Mouse (Mus musculus): ENCODE measurements around the gene Cyp1a1. TPM values are rescaled to one million over a fixed set of nuclear protein-coding genes. Genes with fewer than 3 reads are reported as not detected.
A peak's percentile ranks its signal among the peaks of the same experiment; 100 is the strongest.

Cyp1a1 gene
- polyA plus RNA-seq, 1 experiment: 0.15 TPM

- 38% methylated on average over 4 of the region's 4 CpGs for WGBS
- Histone ChIP-seq H3K36me3 (ENCODE audit: control insufficient read depth, insufficient read depth, low read length) (no peaks in the 10 kb centered on the region), H3K27ac (ENCODE audit: insufficient read depth, low read length) (peak overlapping the region; percentile 89), H3K27me3 (ENCODE audit: control insufficient read depth, insufficient read depth, low read length) (no peaks in the 10 kb centered on the region), H3K4me3 (ENCODE audit: extremely low read depth, insufficient read depth, insufficient read length) (no peak overlapping the region), H3K4me1 (ENCODE audit: control insufficient read depth, insufficient read depth, insufficient read length) (peaks cover 47% of the 10 kb centered on the region)
- TF ChIP-seq CTCF (IDR thresholded peaks at IDR 0.05; ENCODE audit: extremely low read depth, insufficient read depth, insufficient read length, insufficient replicate concordance): no peak
- TF ChIP-seq POLR2A (IDR thresholded peaks at IDR 0.05; ENCODE audit: low read depth, low read length): no peak
- DNase-seq (ENCODE audit: low read depth in 1 of 2, low spot score in 2 of 2): no peak
These were observed 40.2 kb upstream of the Cyp1a1 start for GRCm38 (mm10) chr9:57647286-57648108.

DNA sequence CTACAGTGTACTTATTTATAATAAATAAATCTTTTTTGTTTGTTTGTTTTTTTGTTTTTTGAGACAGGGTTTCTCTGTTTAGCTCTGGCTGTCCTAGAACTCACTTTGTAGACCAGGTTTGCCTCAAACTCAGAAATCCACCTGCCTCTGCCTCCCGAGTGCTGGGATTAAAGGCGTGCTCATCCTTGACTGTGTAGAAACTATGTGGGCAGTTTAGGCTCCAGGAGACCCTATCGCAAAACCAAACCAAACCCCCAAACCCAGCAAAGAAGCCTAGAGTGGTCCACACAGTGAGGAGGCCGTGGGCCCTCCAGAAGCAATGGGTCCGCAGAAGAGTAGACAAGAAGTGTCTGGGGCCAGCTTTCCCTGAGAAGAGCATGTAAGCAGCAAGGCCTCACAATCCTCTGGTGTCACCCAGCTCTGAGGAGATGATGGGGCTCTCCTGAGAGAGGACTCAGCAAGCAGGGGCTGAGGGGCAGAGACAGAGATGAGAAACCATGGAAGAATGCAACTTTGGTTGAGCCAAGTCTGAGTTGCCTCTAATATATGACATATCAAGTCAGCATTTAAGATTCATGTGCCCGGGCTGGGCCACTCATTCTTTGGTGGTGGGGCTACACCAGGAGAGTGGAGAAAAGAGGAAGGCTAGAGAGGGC, 37.5 kb upstream of the Cyp1a1 start:
- Histone ChIP-seq H3K36me3 (ENCODE audit: control insufficient read depth, insufficient read depth, low read length) (no peaks in the 10 kb centered on the region), H3K4me3 (ENCODE audit: extremely low read depth, insufficient read depth, insufficient read length) (peak overlapping the region; percentile 28; the same call in 1 of the 2 replicates), H3K27ac (ENCODE audit: insufficient read depth, low read length) (peak overlapping the region; percentile 97), H3K4me1 (ENCODE audit: control insufficient read depth, insufficient read depth, insufficient read length) (peaks cover 49% of the 10 kb centered on the region), H3K27me3 (ENCODE audit: control insufficient read depth, insufficient read depth, low read length) (no peaks in the 10 kb centered on the region)
- DNase-seq (ENCODE audit: low read depth in 1 of 2, low spot score in 2 of 2): no peak
- TF ChIP-seq CTCF (IDR thresholded peaks at IDR 0.05; ENCODE audit: extremely low read depth, insufficient read depth, insufficient read length, insufficient replicate concordance) (no peak), POLR2A (IDR thresholded peaks at IDR 0.05; ENCODE audit: low read depth, low read length) (no peak)
- WGBS: 72% methylated on average over 6 of the region's 6 CpGs

DNA sequence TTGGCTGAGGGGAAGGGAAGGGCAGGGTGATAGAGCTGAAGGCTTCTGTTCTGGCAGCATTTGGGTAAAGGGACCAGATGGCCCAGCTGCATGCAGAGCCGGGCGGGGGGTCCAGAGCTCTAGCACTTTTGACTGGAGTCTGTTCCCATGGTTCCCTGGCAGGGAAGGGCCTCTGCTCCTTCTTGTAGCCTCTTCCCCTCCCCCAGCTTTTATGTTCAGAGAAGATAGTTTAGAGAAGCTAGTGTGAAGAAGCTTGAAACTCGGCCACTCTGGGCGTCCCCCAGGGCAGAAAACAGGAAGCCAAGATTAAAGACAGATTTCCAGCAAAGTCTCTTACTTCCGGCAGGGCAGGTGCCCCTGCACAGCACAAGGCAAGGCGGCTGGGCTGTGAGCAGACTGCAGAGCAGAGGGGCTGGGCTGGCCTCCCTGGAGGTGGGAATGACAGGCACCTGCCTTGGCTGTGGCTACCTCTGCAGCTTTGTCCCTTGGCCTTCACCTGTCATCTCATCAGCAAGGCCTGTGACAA, 36.9 kb upstream of the Cyp1a1 start:
- H3K4me3 ChIP-seq (ENCODE audit: extremely low read depth, insufficient read depth, insufficient read length): peak overlapping the region; percentile 53
- 3% methylated on average over 6 of the region's 6 CpGs for WGBS

DNA sequence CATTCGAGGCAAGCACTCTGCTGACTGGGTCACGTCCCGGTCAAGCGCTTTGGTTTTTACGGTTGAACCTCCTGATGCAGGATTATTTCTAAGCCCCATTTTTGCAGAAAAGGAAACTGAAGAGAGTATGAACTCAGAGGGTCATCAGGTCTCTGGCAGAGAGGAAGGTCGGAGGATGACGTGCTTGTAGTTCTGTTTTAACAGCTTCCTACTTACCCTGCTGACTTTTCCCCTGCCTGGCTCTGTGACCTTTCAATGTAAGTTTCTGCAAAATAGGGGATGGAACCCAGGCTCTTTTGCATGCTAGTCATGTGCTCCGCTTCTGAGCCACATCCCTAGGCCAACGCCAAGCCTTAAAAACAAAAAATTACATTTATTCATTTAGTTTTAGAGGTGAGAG, 35.4 kb upstream of the Cyp1a1 start:
- H3K27me3 ChIP-seq (ENCODE audit: control insufficient read depth, insufficient read depth, low read length): no peaks in the 10 kb centered on the region
- WGBS: 40% methylated on average over 9 of the region's 9 CpGs
- DNase-seq (ENCODE audit: low read depth in 1 of 2, low spot score in 2 of 2): no peak
- peak overlapping the region; percentile 25 for H3K4me3 ChIP-seq (ENCODE audit: extremely low read depth, insufficient read depth, insufficient read length)
- peaks cover 47% of the 10 kb centered on the region for H3K4me1 ChIP-seq (ENCODE audit: control insufficient read depth, insufficient read depth, insufficient read length)
- no peak for TF ChIP-seq CTCF (IDR thresholded peaks at IDR 0.05; ENCODE audit: extremely low read depth, insufficient read depth, insufficient read length, insufficient replicate concordance)
- no peak for TF ChIP-seq POLR2A (IDR thresholded peaks at IDR 0.05; ENCODE audit: low read depth, low read length)
- peak overlapping the region; percentile 97 for H3K27ac ChIP-seq (ENCODE audit: insufficient read depth, low read length)
- no peaks in the 10 kb centered on the region for H3K36me3 ChIP-seq (ENCODE audit: control insufficient read depth, insufficient read depth, low read length)

More for the DNA sequence above, 36.9 kb upstream of the Cyp1a1 start:
- peak in 1 of 2 experiments; percentile 74 for DNase-seq (ENCODE audit: low read depth in 1 of 2, low spot score in 2 of 2)
- peak overlapping the region; percentile 97 for H3K27ac ChIP-seq (ENCODE audit: insufficient read depth, low read length)
- peaks cover 51% of the 10 kb centered on the region for H3K4me1 ChIP-seq (ENCODE audit: control insufficient read depth, insufficient read depth, insufficient read length)
- no peaks in the 10 kb centered on the region for H3K36me3 ChIP-seq (ENCODE audit: control insufficient read depth, insufficient read depth, low read length)
- H3K27me3 ChIP-seq (ENCODE audit: control insufficient read depth, insufficient read depth, low read length): no peaks in the 10 kb centered on the region
- TF ChIP-seq POLR2A (IDR thresholded peaks at IDR 0.05; ENCODE audit: low read depth, low read length) (peak; percentile 70), CTCF (IDR thresholded peaks at IDR 0.05; ENCODE audit: extremely low read depth, insufficient read depth, insufficient read length, insufficient replicate concordance) (no peak)

DNA sequence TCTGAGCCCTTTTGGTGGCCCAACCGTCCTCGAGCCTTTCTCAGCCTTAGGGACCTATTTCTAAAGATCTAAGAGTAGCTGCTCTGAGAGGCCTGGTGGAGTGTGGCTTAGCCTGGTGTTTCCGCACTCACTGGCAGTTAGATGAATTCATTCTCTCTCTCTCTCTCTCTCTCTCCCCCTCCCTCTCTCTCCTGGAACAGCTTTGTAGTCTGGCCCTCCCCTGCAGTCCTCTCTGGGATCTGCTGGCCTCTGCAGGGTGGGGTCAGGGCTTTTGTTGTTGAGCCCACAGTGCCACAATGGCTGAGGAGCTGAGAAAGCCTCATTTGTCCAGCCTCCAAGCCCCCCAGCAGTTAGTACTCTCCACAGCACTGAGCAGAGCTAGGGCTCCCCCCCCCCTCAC, 34.9 kb upstream of the Cyp1a1 start:
- 22% methylated on average over 3 of the region's 3 CpGs for WGBS
- peak overlapping the region; percentile 46 for H3K4me3 ChIP-seq (ENCODE audit: extremely low read depth, insufficient read depth, insufficient read length)
- no peaks in the 10 kb centered on the region for H3K27me3 ChIP-seq (ENCODE audit: control insufficient read depth, insufficient read depth, low read length)
- TF ChIP-seq POLR2A (IDR thresholded peaks at IDR 0.05; ENCODE audit: low read depth, low read length) (no peak), CTCF (IDR thresholded peaks at IDR 0.05; ENCODE audit: extremely low read depth, insufficient read depth, insufficient read length, insufficient replicate concordance) (no peak)
- peak overlapping the region; percentile 97 for H3K27ac ChIP-seq (ENCODE audit: insufficient read depth, low read length)
- no peak for DNase-seq (ENCODE audit: low read depth in 1 of 2, low spot score in 2 of 2)
- peaks cover 42% of the 10 kb centered on the region for H3K4me1 ChIP-seq (ENCODE audit: control insufficient read depth, insufficient read depth, insufficient read length)
- H3K36me3 ChIP-seq (ENCODE audit: control insufficient read depth, insufficient read depth, low read length): no peaks in the 10 kb centered on the region

- WGBS: 65% methylated on average over 5 of the region's 5 CpGs
- DNase-seq (ENCODE audit: low read depth in 1 of 2, low spot score in 2 of 2): no peak
- H3K36me3 ChIP-seq (ENCODE audit: control insufficient read depth, insufficient read depth, low read length): no peaks in the 10 kb centered on the region
- H3K27me3 ChIP-seq (ENCODE audit: control insufficient read depth, insufficient read depth, low read length): no peaks in the 10 kb centered on the region
- H3K27ac ChIP-seq (ENCODE audit: insufficient read depth, low read length): peak within 1 kb of the TSS; percentile 97
- peaks cover 38% of the 10 kb centered on the region for H3K4me1 ChIP-seq (ENCODE audit: control insufficient read depth, insufficient read depth, insufficient read length)
- TF ChIP-seq POLR2A (IDR thresholded peaks at IDR 0.05; ENCODE audit: low read depth, low read length) (no peak), CTCF (IDR thresholded peaks at IDR 0.05; ENCODE audit: extremely low read depth, insufficient read depth, insufficient read length, insufficient replicate concordance) (no peak)
- H3K4me3 ChIP-seq (ENCODE audit: extremely low read depth, insufficient read depth, insufficient read length): peak within 1 kb of the TSS; percentile 46
These were observed 34.4 kb upstream of the Cyp1a1 start, which contains the start of gene Csk for GRCm38 (mm10) chr9:57653283-57653682. Gene Csk (minus strand): TSS chr9:57653631.
